Mouse (Mus musculus) colon, adult 2 months (tissue): ENCODE data around the gene Hpgds. TPM values are rescaled to one million over a fixed set of nuclear protein-coding genes. Genes with fewer than 3 reads are reported as not detected.

Experiments used
- polyA plus RNA-seq: library from polyadenylated mRNA; depleted of rRNA; stranded (reverse); fragments of >200 nt; gene quantifications from 2 replicates; pipeline ENCODE4 v1.2.3, GENCODE M21; 2012; rRNA removed

Gene Hpgds
- 0.63 and 1.3 TPM in 2 replicates for polyA plus RNA-seq

GRCm38 (mm10) chr6:65144621-65145205, at the start of gene Hpgds:
TSS of gene Hpgds (minus strand) at chr6:65144908.

Other genes with a start within 250 kb of the Hpgds start
- 4.1 and 5.9 TPM in 2 replicates for gene Smarcad1, start 102.3 kb downstream of the Hpgds start, polyA plus RNA-seq
- gene C130060K24Rik, start 236.2 kb upstream of the Hpgds start, polyA plus RNA-seq: 0.25 TPM in 1 of 2 replicates, not detected in the other